Mouse (Mus musculus): ENCODE data around the gene Alox12.

- TF ChIP-seq CTCF (IDR thresholded peaks at IDR 0.05; ENCODE audit: low read depth, low read length) (no peak), EP300 (IDR thresholded peaks at IDR 0.05; ENCODE audit: insufficient read depth, low read depth, low read length) (no peak), POLR2A (IDR thresholded peaks at IDR 0.05; ENCODE audit: insufficient read depth, low read length) (no peak)
Measured at GRCm38 (mm10) chr11:70199107-70199506, 56.0 kb downstream of the Alox12 start.

Data from ES-Bruce4 (cell line).